Mouse (Mus musculus): Measurements from ENCODE around the gene Ect2.

The Ect2 gene

GRCm38 (mm10) chr3:27071706-27072105 lies 82.0 kb downstream of the Ect2 start:
- no peak for DNase-seq (ENCODE audit: low read depth, low spot score)

DNA sequence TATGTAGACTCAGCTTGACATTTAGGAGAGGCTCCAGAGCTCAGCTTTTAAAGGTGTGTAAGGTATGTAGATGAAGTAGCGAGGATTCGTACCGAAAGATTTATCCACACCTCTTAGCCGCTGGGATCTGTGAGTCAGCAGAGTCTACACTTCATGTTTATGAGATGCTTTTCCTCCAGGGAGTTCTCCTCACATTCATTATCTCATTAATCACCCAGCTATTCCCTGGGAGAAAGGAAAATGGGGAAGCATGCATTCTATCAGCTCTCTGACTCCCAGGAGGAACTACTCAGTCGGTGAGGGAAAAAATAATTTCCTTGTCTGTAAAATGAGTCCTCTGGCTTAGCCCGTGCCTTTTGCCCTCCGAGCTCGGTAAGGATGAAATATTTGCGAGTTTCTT lies 83.3 kb downstream of the Ect2 start:
- DNase-seq (ENCODE audit: low read depth, low spot score), result no peak

DNA sequence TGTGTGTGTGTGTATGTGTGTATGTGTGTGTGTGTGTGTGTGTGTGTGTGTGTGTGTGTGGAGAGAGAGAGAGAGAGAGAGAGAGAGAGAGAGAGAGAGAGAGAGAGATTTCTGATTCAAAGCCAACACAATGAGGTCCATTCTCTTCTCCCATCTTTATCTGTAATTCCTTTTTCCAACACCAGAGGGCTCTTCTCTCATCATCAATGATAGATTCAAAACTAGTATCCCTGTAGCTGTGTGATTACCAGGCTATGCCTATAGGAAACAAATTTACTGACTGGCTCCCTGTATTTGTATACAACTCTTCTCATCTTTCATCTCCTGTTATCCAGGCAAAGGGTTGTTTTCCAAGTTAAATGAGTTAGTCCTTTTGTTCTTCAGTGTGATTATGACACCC lies 86.5 kb downstream of the Ect2 start:
- DNase-seq (ENCODE audit: low read depth, low spot score), result no peak

GRCm38 (mm10) chr3:27064886-27065285 lies 88.8 kb downstream of the Ect2 start:
- no peak for DNase-seq (ENCODE audit: low read depth, low spot score)

DNA sequence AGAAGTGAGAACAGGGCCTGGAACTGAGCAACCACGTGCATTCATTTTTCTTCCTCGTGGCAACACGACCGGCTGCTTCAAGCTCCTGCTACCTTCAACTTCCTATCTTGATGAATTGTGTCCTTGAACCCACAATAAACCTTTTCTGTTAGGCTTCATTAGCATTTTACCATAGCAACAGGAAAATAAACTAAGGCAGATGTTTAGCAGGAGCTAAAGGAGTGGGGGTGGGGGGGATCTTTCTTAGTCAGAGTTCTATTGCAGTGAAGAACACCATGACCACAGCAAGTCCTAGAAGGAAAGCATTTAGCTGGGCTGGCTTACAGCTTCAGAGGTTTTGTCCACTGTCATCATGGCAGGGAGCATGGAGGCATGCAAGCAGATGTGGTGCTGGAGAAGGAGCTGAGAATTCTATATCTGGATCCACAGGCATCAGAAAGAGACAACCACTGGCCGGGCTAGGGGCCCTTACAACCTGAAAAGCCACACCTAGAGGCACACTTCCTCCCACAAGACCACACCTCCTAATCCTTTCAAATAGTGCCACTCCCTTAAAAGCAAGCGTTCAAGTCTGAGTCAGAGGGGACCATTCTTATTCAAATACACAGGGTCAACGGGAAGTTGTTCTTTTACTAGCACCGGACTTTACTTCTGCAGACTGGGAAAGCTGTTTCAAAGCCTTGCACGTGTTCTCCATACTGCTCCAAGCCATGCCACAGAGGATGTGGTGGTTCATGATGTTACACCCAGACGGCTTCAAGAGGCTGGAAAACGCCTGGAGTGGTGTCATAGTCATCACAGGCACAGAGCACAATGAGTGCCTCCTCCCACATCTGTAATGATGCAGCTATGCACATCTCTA lies 90.0 kb downstream of the Ect2 start:
- DNase-seq (ENCODE audit: low read depth, low spot score), result no peak

DNA sequence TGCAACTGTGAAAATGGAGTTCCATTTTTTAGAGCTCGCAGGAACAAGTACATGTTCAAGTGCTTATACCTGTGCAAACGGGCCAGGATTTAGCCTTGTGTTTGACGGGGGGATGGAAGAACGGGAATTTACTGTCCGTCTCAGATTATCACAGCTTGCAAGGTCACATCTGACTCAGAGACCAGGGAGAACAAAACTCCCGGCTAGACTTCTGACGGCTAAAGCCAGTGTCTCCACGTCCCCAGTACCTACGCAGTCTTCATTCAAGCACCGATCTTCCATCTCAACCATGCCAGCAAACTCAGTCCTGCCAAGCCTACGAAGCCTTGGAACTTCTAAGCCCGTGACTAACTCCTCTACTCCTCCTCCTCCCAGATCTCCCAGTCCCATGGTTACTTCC lies 93.2 kb downstream of the Ect2 start:
- DNase-seq (ENCODE audit: low read depth, low spot score), result no peak

DNA sequence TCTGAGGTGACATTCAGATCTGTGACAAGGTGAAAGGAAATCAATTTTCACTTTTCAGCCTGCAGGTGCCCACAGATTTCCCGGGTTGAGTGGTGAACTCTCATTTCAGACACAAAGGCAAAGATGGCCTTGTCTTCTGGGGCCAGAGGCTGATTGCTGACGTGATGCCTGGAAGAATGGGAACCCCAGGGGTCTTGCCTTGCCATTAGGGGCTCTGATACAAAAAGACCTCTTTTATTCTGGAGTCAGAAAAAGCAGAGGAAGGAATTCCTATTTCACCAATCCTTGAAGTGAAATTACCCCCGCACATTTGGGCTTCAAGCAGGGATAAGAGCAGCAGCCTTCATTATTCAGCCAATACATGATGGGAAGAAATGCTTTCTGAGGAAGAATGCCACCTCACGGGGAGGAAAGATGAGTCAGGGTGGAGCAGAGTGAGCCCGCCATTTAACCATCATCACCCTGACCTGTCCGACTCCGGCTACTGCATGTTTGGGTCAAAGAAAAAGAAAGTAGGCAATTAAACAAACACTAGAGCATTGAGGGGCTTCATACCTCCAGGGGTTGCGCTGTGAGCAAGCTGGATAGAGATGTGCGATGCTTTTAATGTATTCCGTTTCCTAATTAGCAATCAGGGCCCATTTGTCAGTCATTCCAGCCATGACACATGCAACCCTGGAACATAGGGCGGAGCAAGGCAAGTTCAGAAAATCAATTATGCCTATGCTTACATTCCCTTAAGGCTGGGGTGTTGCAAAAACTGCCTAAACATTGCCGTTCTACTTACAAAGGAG lies 94.0 kb downstream of the Ect2 start:
- DNase-seq (ENCODE audit: low read depth, low spot score), result no peak

DNA sequence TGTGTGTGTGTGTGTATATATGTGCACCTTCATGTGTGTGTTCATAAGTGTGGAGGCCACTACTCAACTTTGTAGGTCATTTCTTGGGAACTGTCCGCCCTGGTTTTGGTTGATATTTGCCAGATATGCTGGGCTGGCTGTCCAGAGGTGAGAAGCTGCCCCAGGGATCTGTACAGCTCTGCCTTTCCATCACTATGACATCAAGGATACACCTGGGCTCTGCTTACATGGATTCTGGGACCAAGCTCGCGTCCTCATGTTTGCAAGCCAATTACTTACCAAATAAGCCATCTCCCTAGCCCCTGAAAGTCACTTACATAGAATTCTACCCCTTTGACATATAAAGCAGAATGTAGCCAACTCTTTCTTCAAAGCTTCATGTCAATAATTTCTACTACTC lies 98.2 kb downstream of the Ect2 start:
- DNase-seq (ENCODE audit: low read depth, low spot score), result no peak

GRCm38 (mm10) chr3:27054766-27055165 lies 98.9 kb downstream of the Ect2 start:
- no peak for DNase-seq (ENCODE audit: low read depth, low spot score)

All from embryo, embryonic 11.5 days (tissue).